Mouse (Mus musculus) heart, adult 2 months (tissue): ENCODE measurements at regions not wholly inside any gene's neighbourhood (a gene's known extent, or its start where the extent isn't known, plus 50 kb on each side); places are given as distances from the start of the nearest gene placed in this dataset.
A peak's percentile ranks its signal among the peaks of the same experiment; 100 is the strongest.

Experiments
- DNase-seq, 2 experiments: peaks; one replicate each; pipeline ENCODE4 v3.0.0; 2021
- H3K27ac ChIP-seq: fragments of 200-600 bp; 2 replicates; pipeline ENCODE4 v1.8.1; 2022
- H3K27me3 ChIP-seq: fragments of 200-500 bp; 2 replicates; pipeline ENCODE4 v1.6.1; 2012; ENCODE audit warnings: mild to moderate bottlenecking, low read length, inconsistent platforms, mixed read lengths; ENCODE audit not compliant: control insufficient read depth, insufficient read depth
- H3K36me3 ChIP-seq: fragments of 200-500 bp; 2 replicates; pipeline ENCODE4 v1.6.1; 2012; ENCODE audit warnings: low read length, inconsistent platforms; ENCODE audit not compliant: control insufficient read depth, insufficient read depth
- H3K4me1 ChIP-seq: fragments of 200-500 bp; 2 replicates; pipeline ENCODE4 v1.6.1; 2011; ENCODE audit warnings: low read length; ENCODE audit not compliant: control insufficient read depth, insufficient read depth
- H3K4me3 ChIP-seq: fragments of 200-600 bp; 2 replicates; pipeline ENCODE4 v1.8.1; 2022
- H3K79me2 ChIP-seq: fragments of 200-500 bp; replicated peaks from 2 replicates; pipeline ENCODE4 v1.6.1; 2012; ENCODE audit warnings: mild to moderate bottlenecking, inconsistent platforms, low read length, moderate library complexity, mixed read lengths; ENCODE audit not compliant: control insufficient read depth, insufficient read depth
- H3K9ac ChIP-seq: fragments of 200-500 bp; 2 replicates; pipeline ENCODE4 v1.6.1; 2012; ENCODE audit warnings: low read depth, mild to moderate bottlenecking, control low read depth, inconsistent platforms, low read length, mixed read lengths
- CTCF ChIP-seq: fragments of 200-600 bp; IDR thresholded peaks from 2 replicates; pipeline ENCODE4 v1.8.1; 2022; ENCODE audit warnings: antibody characterized with exemption, mild to moderate bottlenecking, moderate library complexity
- EP300 ChIP-seq: fragments of 200-500 bp; IDR thresholded peaks from 2 replicates; pipeline ENCODE4 v1.6.1; 2011; ENCODE audit warnings: low read depth, low read length, control low read depth; ENCODE audit not compliant: insufficient read depth
- POLR2A ChIP-seq: fragments of 200-500 bp; IDR thresholded peaks from 2 replicates; pipeline ENCODE4 v1.6.1; 2011; ENCODE audit warnings: mild to moderate bottlenecking, low read depth, low read length, control low read depth; ENCODE audit not compliant: insufficient read depth
- WGBS: fragments of 180-500 bp; shearing (Covaris S2); methylation state at CpG from one replicate; pipeline ENCODE4 v1.1.7; 2018; 5-methylcytosine and 5-hydroxymethylcytosine counted together
- intact Hi-C: fragments of 180-260 bp; cut with DNase I; formaldehyde crosslinking; loops from one replicate; pipeline ENCODE4 v1.15.1; 2025

DNA sequence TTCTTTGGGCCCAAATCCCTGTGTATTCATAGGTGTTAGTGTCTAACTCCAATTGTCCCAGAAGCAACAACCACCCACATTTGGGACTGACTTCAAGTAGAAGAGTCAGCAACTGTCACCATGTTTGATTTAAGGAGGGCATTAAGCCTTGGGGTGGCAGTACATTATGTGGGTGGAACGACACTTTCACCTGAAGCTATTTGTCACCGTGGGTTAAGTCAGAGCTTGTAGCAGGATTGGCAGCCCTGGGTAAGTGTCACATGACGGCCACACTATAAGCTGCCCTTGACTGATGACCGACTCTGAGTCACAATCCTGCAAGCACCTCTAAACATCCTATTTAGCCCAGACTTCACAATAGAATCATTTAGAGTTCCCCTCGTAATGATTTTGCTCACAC is 236.7 kb upstream of the A1bg start:
- intact Hi-C loops = loop anchor here (5.0 to 10.0 kb wide), 2 partner anchors 823 to 1645 kb away; no protein-coding TSS in a partner anchor
- Histone ChIP-seq H3K4me3 (no peak overlapping the region), H3K9ac (no peak overlapping the region), H3K36me3 (no peaks in the 10 kb centered on the region), H3K4me1 (no peaks in the 10 kb centered on the region), H3K27ac (no peak overlapping the region), H3K27me3 (no peaks in the 10 kb centered on the region), H3K79me2 (no peaks in the 10 kb centered on the region)
- no peak for DNase-seq
- 95% methylated on average over 5 of the region's 5 CpGs for WGBS
- TF ChIP-seq POLR2A (no peak), CTCF (no peak), EP300 (no peak)

GRCm38 (mm10) chr15:61158041-61158545 is 235.3 kb upstream of the A1bg start:
- H3K4me3 ChIP-seq = peak overlapping the region; percentile 42

GRCm38 (mm10) chr15:61157543-61157942 is 234.7 kb upstream of the A1bg start:
- Histone ChIP-seq H3K27ac (no peak overlapping the region), H3K4me1 (no peaks in the 10 kb centered on the region), H3K4me3 (peak overlapping the region; percentile 42), H3K9ac (no peak overlapping the region), H3K79me2 (no peaks in the 10 kb centered on the region), H3K36me3 (no peaks in the 10 kb centered on the region), H3K27me3 (no peaks in the 10 kb centered on the region)
- intact Hi-C loops = loop anchor here (2.0 to 10.0 kb wide), 3 partner anchors 257 to 1647 kb away; no protein-coding TSS in a partner anchor
- WGBS = 6% methylated on average over 13 of the region's 13 CpGs
- TF ChIP-seq CTCF (peak; percentile 91), EP300 (peak; percentile 84), POLR2A (no peak)
- peak; percentile 80 to 91 for DNase-seq

More at GRCm38 (mm10) chr15:61158041-61158545, 235.3 kb upstream of the A1bg start:
- Histone ChIP-seq H3K27ac (no peak overlapping the region), H3K4me1 (no peaks in the 10 kb centered on the region), H3K79me2 (no peaks in the 10 kb centered on the region), H3K36me3 (no peaks in the 10 kb centered on the region), H3K27me3 (no peaks in the 10 kb centered on the region), H3K9ac (peak overlapping the region; percentile 23; the same call in 1 of the 2 replicates)
- 43% methylated on average over 13 of the region's 13 CpGs for WGBS
- TF ChIP-seq POLR2A = no peak
- no peak for TF ChIP-seq CTCF
- TF ChIP-seq EP300 = no peak
- intact Hi-C loops = loop anchor here (5.0 to 10.0 kb wide), 2 partner anchors 824 to 1647 kb away; no protein-coding TSS in a partner anchor
- DNase-seq = peak; percentile 21 to 42

GRCm38 (mm10) chr15:61155530-61155929 is 232.7 kb upstream of the A1bg start:
- Histone ChIP-seq H3K4me1 (no peaks in the 10 kb centered on the region), H3K79me2 (no peaks in the 10 kb centered on the region), H3K9ac (no peak overlapping the region), H3K27ac (no peak overlapping the region), H3K27me3 (no peaks in the 10 kb centered on the region), H3K4me3 (no peak overlapping the region), H3K36me3 (no peaks in the 10 kb centered on the region)
- WGBS = 56% methylated on average over 7 of the region's 7 CpGs
- TF ChIP-seq POLR2A (no peak), CTCF (no peak), EP300 (no peak)
- intact Hi-C loops = loop anchor here (5.0 to 10.0 kb wide), 2 partner anchors 827 to 1649 kb away; no protein-coding TSS in a partner anchor
- no peak for DNase-seq

GRCm38 (mm10) chr15:61154166-61154565 is 231.4 kb upstream of the A1bg start:
- Histone ChIP-seq H3K27me3 (no peaks in the 10 kb centered on the region), H3K9ac (no peak overlapping the region), H3K36me3 (no peaks in the 10 kb centered on the region), H3K27ac (no peak overlapping the region), H3K4me3 (no peak overlapping the region), H3K4me1 (no peaks in the 10 kb centered on the region), H3K79me2 (no peaks in the 10 kb centered on the region)
- TF ChIP-seq POLR2A = no peak
- TF ChIP-seq CTCF = no peak
- TF ChIP-seq EP300 = no peak
- DNase-seq = no peak
- WGBS = 86% methylated on average over 12 of the region's 12 CpGs
- intact Hi-C loops = loop anchor here (10.0 kb wide), 1 partner anchor 1651 kb away; no protein-coding TSS in a partner anchor

DNA sequence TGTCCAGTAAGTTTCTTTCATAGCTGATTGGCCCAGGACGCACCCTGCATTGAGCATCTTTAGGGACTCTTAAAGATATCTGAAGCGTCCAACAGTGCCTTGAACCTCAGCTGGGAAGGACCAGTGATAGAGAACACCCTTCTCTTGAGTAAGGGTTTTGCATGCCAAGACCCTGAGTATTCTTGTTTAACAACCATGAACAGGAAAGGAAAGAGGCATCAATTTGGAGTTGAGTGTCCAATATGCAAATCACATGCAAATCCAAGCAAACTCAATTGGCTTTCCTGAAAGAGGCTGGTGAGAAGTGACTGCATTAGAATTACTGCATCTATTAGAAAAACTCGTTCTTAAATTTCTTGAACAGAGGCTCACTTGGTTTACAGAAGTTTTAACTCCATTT is 220.0 kb upstream of the A1bg start:
- Histone ChIP-seq H3K4me1 (no peaks in the 10 kb centered on the region), H3K27ac (no peak overlapping the region), H3K4me3 (no peak overlapping the region), H3K79me2 (no peaks in the 10 kb centered on the region), H3K36me3 (no peaks in the 10 kb centered on the region), H3K27me3 (no peaks in the 10 kb centered on the region), H3K9ac (no peak overlapping the region)
- TF ChIP-seq CTCF (no peak), EP300 (no peak), POLR2A (no peak)
- DNase-seq = no peak
- whole genome bisulfite sequencing = 74% methylated on average over 3 of the region's 3 CpGs
- intact Hi-C loops = no loop called here
